Mouse (Mus musculus) heart, postnatal 0 days (tissue): ENCODE data around the gene Kcnmb3. TPM values are rescaled to one million over a fixed set of nuclear protein-coding genes. Genes with fewer than 3 reads are reported as not detected.

Experiments used
- ATAC-seq: fragments of 200-750 bp; cut with Nextera tagmentation; 2 replicates; pipeline ENCODE4 v1.8.0; 2017; ENCODE audit warnings: low read depth, moderate number of reproducible peaks, moderate library complexity; ENCODE audit not compliant: insufficient read depth
- DNase-seq: peaks from one replicate; pipeline ENCODE4 v3.0.0-alpha.2; 2016; ENCODE audit warnings: low spot score
- H3K27ac ChIP-seq: fragments of 300-500 bp; sonication (generic); 2 replicates; pipeline ENCODE4 v1.5.1; 2014; ENCODE audit warnings: low read depth, mild to moderate bottlenecking
- H3K27me3 ChIP-seq: fragments of 300-500 bp; sonication (generic); 2 replicates; pipeline ENCODE4 v1.6.1; 2014; ENCODE audit warnings: low read length, mixed read lengths; ENCODE audit not compliant: control insufficient read depth, insufficient read depth
- H3K36me3 ChIP-seq: fragments of 300-500 bp; sonication (generic); replicated peaks from 2 replicates; pipeline ENCODE4 v1.6.1; 2014; ENCODE audit warnings: low read length, mixed read lengths; ENCODE audit not compliant: control insufficient read depth, insufficient read depth
- H3K4me1 ChIP-seq: fragments of 300-500 bp; sonication (generic); 2 replicates; pipeline ENCODE4 v1.6.1; 2014; ENCODE audit warnings: antibody characterized with exemption; ENCODE audit not compliant: control insufficient read depth, insufficient read depth
- H3K4me2 ChIP-seq: fragments of 300-500 bp; sonication (generic); 2 replicates; pipeline ENCODE4 v1.6.1; 2014; ENCODE audit warnings: low read depth, mild to moderate bottlenecking, low read length, moderate library complexity
- H3K4me3 ChIP-seq: fragments of 300-500 bp; sonication (generic); 2 replicates; pipeline ENCODE4 v1.5.1; 2014; ENCODE audit warnings: low read depth, low read length
- H3K9ac ChIP-seq: fragments of 300-500 bp; sonication (generic); replicated peaks from 2 replicates; pipeline ENCODE4 v1.6.1; 2014; ENCODE audit warnings: low read depth, low read length, mixed read lengths
- H3K9me3 ChIP-seq: fragments of 300-500 bp; sonication (generic); replicated peaks from 2 replicates; pipeline ENCODE4 v1.6.1; 2016; ENCODE audit warnings: low read length; ENCODE audit not compliant: control insufficient read depth
- CTCF ChIP-seq: IDR thresholded peaks from 2 replicates; pipeline ENCODE4 v1.5.1; 2016; ENCODE audit warnings: antibody characterized with exemption, control low read depth, low read depth
- EP300 ChIP-seq: IDR thresholded peaks from 2 replicates; pipeline ENCODE4 v1.6.1; 2016; ENCODE audit warnings: antibody characterized with exemption, low read depth
- WGBS: fragments of 180-500 bp; shearing (Covaris S2); extraction: QIAGEN DNeasy Blood & Tissue Kit; methylation state at CpG from one replicate; pipeline ENCODE4 v1.1.7; 2014; 5-methylcytosine and 5-hydroxymethylcytosine counted together
- polyA plus RNA-seq: library from polyadenylated mRNA; unstranded; fragments of >200 nt; fragmentation: Nextera tagmentation; extraction: Ambion mirVana; gene quantifications from 2 replicates; pipeline ENCODE4 v1.2.1, GENCODE M21; 2015
- total RNA-seq: library from RNA; depleted of rRNA; stranded (reverse); fragments of >200 nt; gene quantifications from 2 replicates; pipeline ENCODE4 v1.2.3, GENCODE M21; 2014; ENCODE audit warnings: low replicate concordance

The Kcnmb3 gene
- total and polyA plus RNA-seq, 2 experiments from 2014 or later = 0.08 TPM; not detected in 1

- ATAC-seq = no peak
Observed at GRCm38 (mm10) chr3:32470449-32470848, 21.6 kb downstream of the Kcnmb3 start.

DNA sequence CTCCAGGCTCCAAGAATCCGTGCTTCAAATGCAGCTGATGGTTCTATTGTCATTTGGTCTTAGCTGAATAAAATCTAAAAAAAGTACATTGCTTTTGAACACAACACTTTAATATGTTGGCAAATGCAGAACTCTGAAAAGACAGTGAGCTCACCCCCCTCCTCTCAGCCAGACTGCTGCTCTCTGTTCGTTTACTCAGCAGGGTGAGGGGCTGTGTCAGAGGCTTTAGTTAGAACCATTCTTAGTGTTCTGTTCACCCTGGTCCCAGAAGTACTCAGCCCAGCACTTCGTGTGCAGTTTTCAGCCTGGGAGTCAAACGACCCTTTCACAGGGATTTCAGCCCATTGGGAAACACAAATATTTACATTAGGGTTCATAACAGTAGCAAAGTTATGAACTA lies 23.6 kb downstream of the Kcnmb3 start:
- TF ChIP-seq EP300 (no peak), CTCF (no peak)
- Histone ChIP-seq H3K9me3 (no peaks in the 10 kb centered on the region), H3K27me3 (no peaks in the 10 kb centered on the region), H3K27ac (no peak overlapping the region), H3K9ac (no peak overlapping the region), H3K4me2 (no peak overlapping the region), H3K36me3 (peaks cover 14% of the 10 kb centered on the region), H3K4me1 (peaks cover 9% of the 10 kb centered on the region; the same call in 1 of the 2 replicates), H3K4me3 (no peak overlapping the region)
- ATAC-seq (no peak), DNase-seq (no peak)
- WGBS = 80% methylated on average over 4 of the region's 4 CpGs

More at GRCm38 (mm10) chr3:32470449-32470848, 21.6 kb downstream of the Kcnmb3 start:
- H3K4me2 ChIP-seq = no peak overlapping the region
- no peak overlapping the region for H3K27ac ChIP-seq
- TF ChIP-seq CTCF (no peak), EP300 (no peak)
- WGBS = 85% methylated on average over 7 of the region's 7 CpGs
- H3K36me3 ChIP-seq = 0 out of 2 replicates have a peak, but pooled peaks cover 3% of the 10 kb centered on the region
- no peak overlapping the region for H3K4me3 ChIP-seq
- H3K27me3 ChIP-seq = no peaks in the 10 kb centered on the region
- DNase-seq = no peak
- no peaks in the 10 kb centered on the region for H3K9me3 ChIP-seq
- H3K9ac ChIP-seq = no peak overlapping the region
- peaks cover 9% of the 10 kb centered on the region; the same call in 1 of the 2 replicates for H3K4me1 ChIP-seq

DNA sequence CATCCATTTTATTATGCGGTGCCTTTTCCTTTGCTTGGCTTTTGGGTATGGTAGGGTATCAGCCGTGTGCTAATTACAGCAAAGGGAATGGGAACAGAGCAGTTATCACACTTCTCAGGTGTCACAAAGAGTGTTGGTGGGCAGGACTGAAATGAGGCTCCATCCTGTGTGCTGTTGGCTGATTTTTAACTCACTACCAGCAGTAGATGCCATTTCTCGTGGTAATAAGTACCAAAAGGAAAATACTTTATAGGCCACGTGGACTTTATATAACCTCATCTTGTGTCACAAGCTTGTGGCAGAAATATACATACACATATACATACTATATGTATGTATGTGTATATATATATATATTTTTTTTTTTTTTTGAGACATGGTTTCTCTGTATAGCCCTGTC lies 24.7 kb downstream of the Kcnmb3 start:
- ATAC-seq = no peak
- WGBS = 92% methylated on average over 4 of the region's 4 CpGs
- no peaks in the 10 kb centered on the region for H3K9me3 ChIP-seq
- H3K27ac ChIP-seq = no peak overlapping the region
- peaks cover 25% of the 10 kb centered on the region for H3K36me3 ChIP-seq
- H3K4me1 ChIP-seq = 0 out of 2 replicates have a peak, but pooled peaks cover under 1% of the 10 kb centered on the region
- H3K9ac ChIP-seq = no peak overlapping the region
- H3K4me3 ChIP-seq = no peak overlapping the region
- H3K4me2 ChIP-seq = no peak overlapping the region
- no peak for DNase-seq
- no peak for TF ChIP-seq CTCF
- no peak for TF ChIP-seq EP300
- H3K27me3 ChIP-seq = no peaks in the 10 kb centered on the region

DNA sequence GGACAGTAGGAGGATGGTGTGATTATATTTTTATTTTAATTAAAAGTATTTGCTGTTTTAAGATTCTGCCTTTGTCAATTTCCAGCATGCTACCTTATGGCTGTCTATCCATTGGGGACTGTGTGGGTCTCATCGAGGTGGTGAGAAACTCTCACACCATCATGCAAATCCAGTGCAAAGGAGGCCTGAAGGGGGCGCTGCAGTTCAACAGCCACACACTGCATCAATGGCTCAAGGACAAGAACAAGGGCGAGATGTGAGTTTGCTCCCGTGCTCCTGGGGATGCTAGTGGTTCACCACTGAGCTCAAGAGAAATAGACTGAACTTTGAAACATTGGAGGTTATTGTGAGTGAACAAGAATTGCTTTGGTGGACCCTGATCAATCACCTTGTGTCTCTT lies 32.3 kb downstream of the Kcnmb3 start:
- Histone ChIP-seq H3K27ac (no peak overlapping the region), H3K4me1 (no peaks in the 10 kb centered on the region), H3K4me3 (no peak overlapping the region), H3K9ac (no peak overlapping the region), H3K27me3 (no peaks in the 10 kb centered on the region), H3K36me3 (peaks cover 91% of the 10 kb centered on the region), H3K9me3 (no peaks in the 10 kb centered on the region), H3K4me2 (no peak overlapping the region)
- TF ChIP-seq CTCF (peak; percentile 44), EP300 (no peak)
- DNase-seq = no peak
- 62% methylated on average over 4 of the region's 4 CpGs for WGBS
- no peak for ATAC-seq

DNA sequence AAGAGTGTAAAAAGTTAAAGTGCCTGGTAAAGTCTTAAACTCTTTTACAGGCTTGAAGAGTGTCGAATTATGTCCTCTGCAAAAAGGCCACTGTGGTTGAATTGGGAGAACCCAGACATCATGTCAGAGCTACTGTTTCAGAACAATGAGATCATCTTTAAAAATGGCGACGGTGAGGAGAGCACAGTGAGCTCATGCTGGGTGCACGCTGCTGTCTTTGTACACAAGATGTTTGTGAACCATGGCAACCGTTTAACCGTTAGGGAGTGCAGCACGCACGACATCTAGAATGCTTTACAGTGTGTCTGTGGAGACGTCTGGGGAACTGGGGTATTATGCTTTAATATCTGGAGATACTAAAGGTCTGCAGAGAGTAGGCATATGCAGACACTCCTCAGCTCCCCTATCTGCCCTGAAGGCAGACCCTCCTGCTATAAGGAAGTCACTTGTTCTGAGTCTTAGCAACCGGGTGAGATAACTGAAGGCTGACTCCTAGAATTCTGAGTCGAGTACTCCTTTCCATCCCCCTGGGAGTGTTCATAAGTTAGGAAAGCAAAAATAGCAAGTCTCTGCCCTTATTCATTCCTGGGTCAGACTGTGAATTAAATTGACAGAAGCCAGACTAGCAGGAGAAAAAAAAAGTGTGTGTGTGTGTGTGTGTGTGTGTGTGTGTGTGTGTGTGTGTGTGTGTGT lies 37.6 kb downstream of the Kcnmb3 start:
- peak; percentile 95 for ATAC-seq
- Histone ChIP-seq H3K4me3 (no peak overlapping the region), H3K27me3 (no peaks in the 10 kb centered on the region), H3K36me3 (peaks cover 78% of the 10 kb centered on the region), H3K9ac (no peak overlapping the region), H3K27ac (peak overlapping the region; percentile 66), H3K9me3 (no peaks in the 10 kb centered on the region), H3K4me1 (no peaks in the 10 kb centered on the region), H3K4me2 (no peak overlapping the region)
- WGBS = 27% methylated on average over 11 of the region's 11 CpGs
- TF ChIP-seq CTCF = no peak
- TF ChIP-seq EP300 = no peak
- peak; percentile 83 for DNase-seq

GRCm38 (mm10) chr3:32441710-32442109 lies 50.3 kb downstream of the Kcnmb3 start:
- Histone ChIP-seq H3K4me3 (no peak overlapping the region), H3K36me3 (peaks cover 75% of the 10 kb centered on the region), H3K4me2 (no peak overlapping the region), H3K9me3 (no peaks in the 10 kb centered on the region), H3K27me3 (no peaks in the 10 kb centered on the region), H3K27ac (no peak overlapping the region), H3K4me1 (no peaks in the 10 kb centered on the region), H3K9ac (no peak overlapping the region)
- DNase-seq (no peak), ATAC-seq (no peak)
- no peak for TF ChIP-seq EP300
- peak; percentile 10; the same call in 1 of the 2 replicates for TF ChIP-seq CTCF
